Mouse (Mus musculus) MEL (cell line): ENCODE data around the gene Gcnt7.

ENCODE experiments used
- MEF2A ChIP-seq: IDR thresholded peaks from 2 replicates; pipeline ENCODE4 v1.6.1; 2014; ENCODE audit warnings: low read depth, mild to moderate bottlenecking, inconsistent platforms, low read length, improper control_type of control experiment; ENCODE audit not compliant: poor library complexity, insufficient replicate concordance, severe bottlenecking; ENCODE audit errors: extremely low read depth
- NRF1 ChIP-seq: IDR thresholded peaks from 2 replicates; pipeline ENCODE4 v1.6.1; 2014; ENCODE audit warnings: low read depth, mild to moderate bottlenecking, inconsistent platforms, low read length, improper control_type of control experiment, moderate library complexity; ENCODE audit not compliant: poor library complexity, insufficient read depth, severe bottlenecking

DNA sequence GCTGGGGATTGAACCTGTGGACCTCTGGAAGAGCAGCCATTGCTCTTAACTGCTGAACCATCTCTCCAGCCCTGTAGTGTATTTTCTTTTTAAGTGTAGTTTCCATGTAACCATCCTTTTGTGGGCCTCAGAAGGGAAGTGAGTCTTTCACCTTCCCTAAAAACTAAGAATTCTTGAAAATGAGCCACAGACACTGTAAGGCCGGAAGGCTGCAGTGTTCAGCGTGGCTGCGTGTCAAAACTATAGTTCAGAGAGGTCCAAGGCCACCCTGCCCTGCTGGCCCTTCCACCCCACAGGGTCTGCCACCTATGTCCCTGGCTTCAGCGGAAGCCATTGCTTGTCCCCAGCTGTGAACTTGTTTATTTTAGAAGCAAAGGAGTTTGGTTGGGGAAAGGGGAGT, 52.2 kb downstream of the Gcnt7 start:
- TF ChIP-seq MEF2A (no peak), NRF1 (no peak)
